Mouse (Mus musculus) lung, postnatal 0 days (tissue): Measurements from ENCODE around the gene Fbxo28. TPM values are rescaled to one million over a fixed set of nuclear protein-coding genes. Genes with fewer than 3 reads are reported as not detected.

Experiments
- ATAC-seq: fragments of 200-750 bp; cut with Nextera tagmentation; 2 replicates; pipeline ENCODE4 v1.8.0; 2017; ENCODE audit warnings: moderate library complexity
- DNase-seq: peaks from one replicate; pipeline ENCODE4 v3.0.0-alpha.2; 2016; ENCODE audit warnings: low spot score
- H3K27ac ChIP-seq: fragments of 300-500 bp; sonication (generic); 2 replicates; pipeline ENCODE4 v1.5.1; 2014; ENCODE audit warnings: antibody characterized with exemption, mild to moderate bottlenecking, low read length, mixed read lengths
- H3K27me3 ChIP-seq: fragments of 300-500 bp; sonication (generic); replicated peaks from 2 replicates; pipeline ENCODE4 v1.6.1; 2014; ENCODE audit warnings: low read length, mixed read lengths; ENCODE audit not compliant: insufficient read depth
- H3K36me3 ChIP-seq: fragments of 300-500 bp; sonication (generic); 2 replicates; pipeline ENCODE4 v1.6.1; 2014; ENCODE audit warnings: low read length, mixed read lengths; ENCODE audit not compliant: insufficient read depth
- H3K4me1 ChIP-seq: fragments of 300-500 bp; sonication (generic); 2 replicates; pipeline ENCODE4 v1.6.1; 2014; ENCODE audit warnings: antibody characterized with exemption, low read depth, low read length, mixed read lengths; ENCODE audit not compliant: insufficient read depth
- H3K4me2 ChIP-seq: fragments of 300-500 bp; sonication (generic); replicated peaks from 2 replicates; pipeline ENCODE4 v1.6.1; 2014; ENCODE audit warnings: low read depth, mild to moderate bottlenecking, low read length, moderate library complexity, mixed read lengths
- H3K4me3 ChIP-seq: fragments of 300-500 bp; sonication (generic); 2 replicates; pipeline ENCODE4 v1.5.1; 2014; ENCODE audit warnings: low read depth, low read length
- H3K9ac ChIP-seq: fragments of 300-500 bp; sonication (generic); replicated peaks from 2 replicates; pipeline ENCODE4 v1.6.1; 2014; ENCODE audit warnings: low read depth, mild to moderate bottlenecking
- H3K9me3 ChIP-seq: fragments of 300-500 bp; sonication (generic); 2 replicates; pipeline ENCODE4 v1.6.1; 2016; ENCODE audit warnings: low read length, mixed read lengths
- CTCF ChIP-seq: IDR thresholded peaks from 2 replicates; pipeline ENCODE4 v1.5.1; 2016; ENCODE audit warnings: antibody characterized with exemption, mild to moderate bottlenecking
- EP300 ChIP-seq: IDR thresholded peaks from 2 replicates; pipeline ENCODE4 v1.6.1; 2016; ENCODE audit warnings: antibody characterized with exemption, mild to moderate bottlenecking, control low read depth
- WGBS: fragments of 180-500 bp; shearing (Covaris S2); extraction: QIAGEN DNeasy Blood & Tissue Kit; methylation state at CpG from one replicate; pipeline ENCODE4 v1.1.7; 2014; 5-methylcytosine and 5-hydroxymethylcytosine counted together
- polyA plus RNA-seq: library from polyadenylated mRNA; unstranded; fragments of >200 nt; fragmentation: Nextera tagmentation; extraction: Ambion mirVana; gene quantifications from 2 replicates; pipeline ENCODE4 v1.2.1, GENCODE M21; 2015

Fbxo28 gene
- polyA plus RNA-seq, 1 experiment from 2014 or later, result 9.8 TPM

DNA sequence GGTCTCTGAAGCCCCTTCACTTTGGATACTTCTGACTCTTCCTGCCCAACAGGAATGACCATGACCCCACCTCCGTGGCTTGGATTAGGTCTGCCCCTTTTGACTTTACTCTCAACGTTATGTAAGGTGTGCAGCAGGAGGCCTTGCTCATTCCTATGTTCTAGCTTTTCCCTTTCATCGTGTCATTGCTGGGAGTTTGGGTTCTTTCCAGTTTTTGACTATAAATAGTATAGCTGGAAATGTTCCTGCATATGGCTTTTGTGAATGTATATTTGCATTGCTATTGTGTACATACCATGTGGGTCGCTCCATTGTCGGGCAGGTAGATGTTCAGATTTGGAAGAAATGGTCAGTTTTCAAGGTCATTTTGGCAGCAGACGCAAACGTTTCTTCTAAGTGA, 37.4 kb upstream of the Fbxo28 start:
- Histone ChIP-seq H3K9ac (no peak overlapping the region), H3K9me3 (no peaks in the 10 kb centered on the region), H3K36me3 (no peaks in the 10 kb centered on the region), H3K27ac (no peak overlapping the region), H3K4me3 (no peak overlapping the region), H3K4me1 (no peaks in the 10 kb centered on the region), H3K4me2 (no peak overlapping the region), H3K27me3 (no peaks in the 10 kb centered on the region)
- no peak for TF ChIP-seq CTCF
- no peak for TF ChIP-seq EP300
- 59% methylated on average over 7 of the region's 7 CpGs for WGBS
- no peak for DNase-seq
- no peak for ATAC-seq

DNA sequence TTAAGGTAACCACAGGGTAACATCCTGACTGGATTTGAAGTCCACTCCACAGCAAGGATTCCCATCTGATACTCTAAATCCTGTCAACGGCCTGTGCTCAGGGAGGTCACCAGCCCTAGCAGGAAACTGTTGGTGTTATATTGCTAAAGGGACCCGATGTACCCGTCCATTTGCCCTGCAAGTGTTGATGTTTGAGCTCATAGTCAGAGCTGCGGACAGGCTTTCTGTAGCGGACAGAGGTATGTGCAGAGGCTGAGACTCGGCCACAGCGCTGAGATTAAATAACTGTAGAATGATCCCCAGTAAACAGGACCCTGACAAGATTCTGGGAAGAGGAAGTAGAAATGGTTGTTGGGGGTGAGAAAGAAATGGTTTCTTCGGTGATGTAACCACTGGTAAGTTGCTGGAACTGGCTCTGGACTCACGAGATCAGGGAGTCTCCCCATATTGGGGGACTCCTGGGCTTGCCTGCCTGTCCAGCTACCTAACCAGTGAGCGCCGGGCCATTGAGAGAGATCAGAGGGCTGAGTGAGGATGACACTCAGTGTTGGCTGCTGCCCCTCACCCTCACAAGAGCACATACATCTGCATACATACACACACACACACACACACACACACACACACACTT, 36.9 kb upstream of the Fbxo28 start:
- no peaks in the 10 kb centered on the region for H3K9me3 ChIP-seq
- no peaks in the 10 kb centered on the region for H3K4me1 ChIP-seq
- 59% methylated on average over 11 of the region's 11 CpGs for whole genome bisulfite sequencing
- H3K9ac ChIP-seq, result no peak overlapping the region
- H3K27me3 ChIP-seq, result no peaks in the 10 kb centered on the region
- ATAC-seq, result peak; percentile 52
- no peak overlapping the region for H3K4me3 ChIP-seq
- H3K4me2 ChIP-seq, result no peak overlapping the region
- no peak for TF ChIP-seq CTCF
- no peak for TF ChIP-seq EP300
- H3K36me3 ChIP-seq, result no peaks in the 10 kb centered on the region
- no peak overlapping the region for H3K27ac ChIP-seq
- peak; percentile 26 for DNase-seq

DNA sequence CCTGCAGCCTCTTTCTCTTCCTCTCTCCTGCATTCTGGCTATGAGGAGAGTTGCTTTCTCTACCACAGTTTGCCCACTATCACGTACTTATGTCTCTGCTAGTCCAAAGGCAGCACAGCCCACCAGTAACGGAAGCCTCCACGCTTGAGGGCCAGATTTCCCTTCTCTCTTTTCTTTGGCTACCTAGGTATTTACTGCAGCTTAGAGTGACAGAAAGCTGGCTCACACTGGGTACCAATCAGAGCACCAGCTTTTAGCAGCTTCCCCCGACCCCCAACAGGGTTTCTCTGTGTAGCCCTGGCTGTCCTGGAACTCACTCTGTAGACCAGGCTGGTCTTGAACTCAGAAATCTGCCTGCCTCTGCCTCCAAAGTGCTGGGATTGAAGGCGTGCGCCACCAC, 36.1 kb upstream of the Fbxo28 start:
- Histone ChIP-seq H3K4me1 (no peaks in the 10 kb centered on the region), H3K4me3 (no peak overlapping the region), H3K27me3 (no peaks in the 10 kb centered on the region), H3K4me2 (no peak overlapping the region), H3K36me3 (no peaks in the 10 kb centered on the region), H3K27ac (no peak overlapping the region), H3K9me3 (no peaks in the 10 kb centered on the region), H3K9ac (no peak overlapping the region)
- ATAC-seq (no peak), DNase-seq (no peak)
- TF ChIP-seq CTCF (no peak), EP300 (no peak)
- WGBS, result 80% methylated on average over 6 of the region's 6 CpGs

DNA sequence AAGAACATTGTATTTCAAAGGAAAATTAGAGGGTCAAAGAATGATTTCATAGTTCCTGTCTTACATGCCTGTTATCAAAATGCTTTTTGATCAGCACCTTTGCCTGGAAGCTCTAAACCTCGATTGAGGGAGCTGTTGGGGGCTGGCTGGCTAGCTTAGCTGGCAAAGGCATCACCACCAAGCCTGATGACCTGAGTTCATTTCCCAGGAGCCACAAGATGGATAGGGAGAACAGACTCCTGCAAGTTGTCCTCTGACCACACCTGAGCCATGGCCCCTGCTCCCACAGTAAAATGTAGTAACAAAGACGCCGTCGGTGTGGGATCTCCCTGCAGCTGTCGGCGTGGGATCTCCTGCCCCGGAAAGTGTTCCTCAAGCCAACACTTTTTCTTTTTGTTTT, 35.4 kb upstream of the Fbxo28 start:
- Histone ChIP-seq H3K9ac (no peak overlapping the region), H3K36me3 (no peaks in the 10 kb centered on the region), H3K27ac (no peak overlapping the region), H3K4me3 (no peak overlapping the region), H3K27me3 (no peaks in the 10 kb centered on the region), H3K4me1 (no peaks in the 10 kb centered on the region), H3K9me3 (no peaks in the 10 kb centered on the region), H3K4me2 (no peak overlapping the region)
- DNase-seq (no peak), ATAC-seq (no peak)
- 91% methylated on average over 7 of the region's 7 CpGs for whole genome bisulfite sequencing
- TF ChIP-seq EP300, result no peak
- TF ChIP-seq CTCF, result no peak

DNA sequence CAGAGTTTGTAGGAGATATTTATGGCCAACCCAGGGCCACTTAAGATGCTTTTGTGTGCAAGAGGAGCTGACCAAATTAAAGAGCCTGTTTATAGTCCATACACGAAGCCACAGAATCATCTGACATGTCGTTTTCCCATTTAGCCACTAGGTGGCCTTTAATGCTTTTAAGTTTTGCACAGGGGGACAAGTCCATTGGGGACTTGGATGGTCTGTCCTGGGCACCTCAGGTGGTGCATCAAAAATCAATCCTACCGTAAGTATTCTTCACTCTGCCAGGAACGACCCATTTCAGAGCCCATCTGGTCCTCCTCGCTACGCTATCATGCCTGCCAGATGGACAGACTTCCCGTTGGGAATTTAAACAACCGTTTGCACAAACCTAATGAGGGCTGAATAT, 34.8 kb upstream of the Fbxo28 start:
- DNase-seq, result peak; percentile 72
- WGBS, result 27% methylated on average over 8 of the region's 8 CpGs

DNA sequence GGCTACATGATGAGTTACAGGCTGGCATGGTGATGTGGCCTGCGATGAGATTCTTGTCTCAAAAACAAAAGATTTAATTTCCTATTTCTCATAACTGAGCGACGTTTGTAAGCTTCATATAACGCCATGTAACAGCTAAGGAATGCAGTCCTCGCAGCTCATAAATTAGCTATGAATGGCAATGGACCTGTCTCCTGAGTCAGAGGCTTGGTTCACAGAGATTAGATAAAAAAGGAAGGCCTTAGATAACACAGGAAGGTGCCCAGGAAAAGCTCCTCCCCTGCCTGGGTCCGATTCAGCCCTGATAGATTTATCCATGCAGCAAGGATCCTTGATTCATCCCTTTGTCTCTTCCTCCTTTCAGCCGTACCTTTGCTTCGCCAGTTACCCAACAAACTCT, 30.5 kb upstream of the Fbxo28 start:
- no peak for DNase-seq
- no peaks in the 10 kb centered on the region for H3K27me3 ChIP-seq
- no peak for ATAC-seq
- no peaks in the 10 kb centered on the region for H3K9me3 ChIP-seq
- no peaks in the 10 kb centered on the region for H3K4me1 ChIP-seq
- H3K9ac ChIP-seq, result no peak overlapping the region
- WGBS, result 50% methylated on average over 8 of the region's 8 CpGs
- TF ChIP-seq CTCF (no peak), EP300 (no peak)
- H3K4me3 ChIP-seq, result no peak overlapping the region
- no peaks in the 10 kb centered on the region for H3K36me3 ChIP-seq
- no peak overlapping the region for H3K4me2 ChIP-seq
- no peak overlapping the region for H3K27ac ChIP-seq

More for the DNA sequence above, 34.8 kb upstream of the Fbxo28 start:
- Histone ChIP-seq H3K9me3 (no peaks in the 10 kb centered on the region), H3K27ac (no peak overlapping the region), H3K4me2 (no peak overlapping the region), H3K4me1 (no peaks in the 10 kb centered on the region), H3K9ac (no peak overlapping the region), H3K27me3 (no peaks in the 10 kb centered on the region), H3K36me3 (no peaks in the 10 kb centered on the region), H3K4me3 (no peak overlapping the region)
- TF ChIP-seq EP300 (no peak), CTCF (peak; percentile 83)
- ATAC-seq, result peak; percentile 56

DNA sequence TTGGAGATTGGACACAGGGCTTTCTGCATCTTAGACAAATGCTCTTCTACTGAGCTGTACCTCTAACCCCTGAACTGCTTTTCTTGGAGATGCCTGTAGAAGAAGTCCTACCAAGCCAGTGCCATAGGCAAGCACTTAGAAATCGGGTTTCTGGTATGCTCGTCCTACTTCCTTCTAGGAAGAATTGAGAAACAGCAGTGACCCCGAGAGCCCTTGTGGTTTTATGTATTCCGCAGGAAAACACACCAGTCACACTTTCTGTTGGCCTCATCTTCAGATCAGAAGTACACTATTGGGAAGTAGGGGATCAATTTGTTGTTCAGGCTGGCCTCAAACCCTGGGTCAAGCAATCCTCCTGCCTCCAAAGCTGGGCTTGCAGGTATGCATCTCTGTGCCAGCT, 28.0 kb upstream of the Fbxo28 start:
- Histone ChIP-seq H3K9me3 (no peaks in the 10 kb centered on the region), H3K9ac (no peak overlapping the region), H3K4me3 (no peak overlapping the region), H3K4me1 (no peaks in the 10 kb centered on the region), H3K36me3 (no peaks in the 10 kb centered on the region), H3K4me2 (no peak overlapping the region), H3K27ac (no peak overlapping the region), H3K27me3 (no peaks in the 10 kb centered on the region)
- DNase-seq (peak; percentile 49), ATAC-seq (no peak)
- TF ChIP-seq CTCF, result no peak
- no peak for TF ChIP-seq EP300
- WGBS, result 47% methylated on average over 4 of the region's 4 CpGs
